Mouse (Mus musculus): Measurements from ENCODE around the gene Letmd1.
A peak's percentile ranks its signal among the peaks of the same experiment; 100 is the strongest.
"Not testable (repeated sequence)": the region's sequence is repeated elsewhere in the genome, so short reads cannot be mapped to it uniquely, and the experiment has no call there.

Gene Letmd1

DNA sequence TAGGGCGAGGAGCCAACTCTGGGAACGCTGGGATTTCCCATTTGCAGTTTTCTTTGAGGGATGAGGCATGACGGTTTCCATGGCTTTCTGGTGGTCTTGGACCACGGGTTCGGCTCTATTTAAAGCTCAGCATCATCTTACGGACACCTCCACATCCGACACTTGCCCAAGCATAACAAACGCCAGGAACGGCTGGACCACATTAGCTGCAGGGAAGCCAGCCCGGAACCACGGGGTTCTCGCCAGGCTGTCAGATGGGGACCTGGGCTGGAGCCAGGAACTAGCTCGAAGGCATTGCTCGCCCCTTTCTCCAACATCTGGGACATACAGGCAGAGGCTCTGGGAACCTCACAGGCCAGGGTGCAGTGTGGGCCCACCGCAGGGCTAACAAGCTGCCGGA is 17.6 kb upstream of the Letmd1 start:
- DNase-seq (ENCODE audit: low spot score in 2 of 2): peak in 1 of 2 experiments; percentile 12

DNA sequence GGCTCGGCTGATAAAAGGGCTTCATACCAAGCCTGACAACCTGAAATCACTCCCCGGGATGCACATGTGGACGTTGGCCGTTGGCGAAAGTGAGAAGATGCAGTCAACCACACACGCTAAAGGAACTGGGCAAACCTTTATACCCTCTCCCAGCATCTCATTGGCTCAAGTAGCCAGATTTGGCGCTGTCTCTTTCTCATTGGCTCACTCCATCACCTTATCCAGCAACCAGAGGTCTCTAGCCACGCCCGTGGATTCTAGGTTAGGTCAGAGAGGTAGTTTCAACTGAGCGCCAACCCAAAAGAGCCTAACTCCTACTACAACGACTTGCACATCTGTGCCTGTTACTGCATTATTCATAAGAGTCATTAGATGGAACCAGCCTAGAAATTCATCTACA is 16.3 kb upstream of the Letmd1 start:
- DNase-seq (ENCODE audit: low spot score in 2 of 2): no peak

GRCm38 (mm10) chr15:100456356-100456991 is 12.3 kb upstream of the Letmd1 start:
- no peak for DNase-seq (ENCODE audit: low spot score in 2 of 2)

DNA sequence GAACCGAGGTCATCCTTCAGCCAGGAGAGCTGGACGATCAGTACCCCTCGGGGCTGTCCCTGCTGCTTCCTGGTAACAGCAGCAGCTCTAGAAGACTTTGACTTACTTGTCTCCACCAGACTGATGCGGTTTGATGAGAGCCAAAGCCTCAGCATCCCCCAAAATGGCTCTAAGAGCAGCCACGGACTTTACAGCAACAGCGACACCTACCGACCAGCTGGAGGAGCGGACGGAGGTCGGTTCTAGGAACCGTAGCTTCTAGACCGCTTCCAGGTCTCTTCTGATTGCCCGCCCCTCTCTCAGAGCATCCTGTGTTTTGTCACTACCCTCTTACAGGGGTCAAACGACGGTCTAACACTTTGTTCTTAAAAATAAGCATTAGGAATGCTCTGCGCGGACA is 11.5 kb upstream of the Letmd1 start:
- peak in 1 of 2 experiments; percentile 28 for DNase-seq (ENCODE audit: low spot score in 2 of 2)

GRCm38 (mm10) chr15:100458055-100458454 is 10.8 kb upstream of the Letmd1 start:
- DNase-seq (ENCODE audit: low spot score in 2 of 2): peak in 1 of 2 experiments; percentile 23

- DNase-seq (ENCODE audit: low spot score in 2 of 2): no peak
Observed at GRCm38 (mm10) chr15:100460942-100461341, 7.9 kb upstream of the Letmd1 start.

GRCm38 (mm10) chr15:100461646-100462045 is 7.2 kb upstream of the Letmd1 start:
- DNase-seq (ENCODE audit: low spot score in 2 of 2): no peak

DNA sequence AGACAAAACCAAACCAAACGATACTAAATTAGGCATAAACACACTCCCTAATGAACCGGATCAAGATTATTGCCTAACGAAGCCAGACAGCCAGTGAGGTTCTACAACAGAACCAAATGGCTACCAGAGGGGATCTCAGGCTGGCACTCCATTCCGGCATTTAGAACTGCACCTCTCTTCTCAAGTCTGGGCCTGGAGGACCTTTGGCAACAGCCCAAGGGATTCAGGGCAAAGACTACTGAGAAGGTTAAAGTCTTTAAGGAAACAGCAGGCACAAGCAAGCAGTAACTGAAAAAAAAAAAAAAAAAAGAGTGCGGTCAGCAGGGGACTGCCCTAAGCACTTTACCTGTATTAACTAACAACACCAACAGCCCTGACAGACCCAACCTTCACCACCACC is 6.7 kb upstream of the Letmd1 start:
- DNase-seq (ENCODE audit: low spot score in 2 of 2): no peak

DNA sequence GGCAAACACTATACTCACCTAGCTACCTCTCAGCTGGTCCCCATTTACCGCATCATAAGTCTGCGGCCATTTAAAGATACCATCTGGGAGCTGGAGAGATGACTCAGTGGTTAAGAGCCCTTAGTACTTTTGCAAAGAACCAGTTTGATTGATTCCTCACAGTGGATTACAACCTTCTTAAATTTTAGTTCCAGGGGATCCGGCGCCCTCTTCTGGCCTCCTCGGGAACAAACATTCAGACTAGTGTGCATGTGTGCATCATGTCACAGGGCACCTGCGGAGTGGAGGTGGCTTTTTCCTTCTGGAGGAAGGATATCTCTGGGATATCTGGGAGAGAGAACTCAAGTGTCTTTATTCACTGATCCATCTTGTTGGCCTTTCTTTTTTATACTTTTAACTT is 5.1 kb upstream of the Letmd1 start:
- DNase-seq (ENCODE audit: low spot score in 2 of 2): peak in 1 of 2 experiments; percentile 45

DNA sequence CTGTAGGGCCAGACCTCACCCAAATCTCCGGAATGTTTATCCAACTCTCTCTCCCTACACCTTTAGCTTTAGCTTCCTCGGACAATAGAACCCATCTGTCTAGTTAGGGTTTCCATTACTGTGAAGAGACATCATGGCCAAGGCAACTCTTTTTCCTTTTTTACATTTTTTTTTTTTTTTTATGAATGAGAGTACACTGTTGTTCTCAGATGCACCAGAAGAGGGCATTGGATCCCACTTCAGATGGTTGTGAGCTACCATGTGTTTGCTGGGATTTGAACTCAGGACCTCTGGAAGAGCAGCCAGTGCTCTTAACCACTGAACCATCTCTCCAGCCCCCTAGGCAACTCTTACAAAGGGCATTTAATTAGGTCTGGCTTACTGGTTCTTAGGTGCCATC is 3.4 kb upstream of the Letmd1 start:
- no peak for DNase-seq (ENCODE audit: low spot score in 2 of 2)

DNA sequence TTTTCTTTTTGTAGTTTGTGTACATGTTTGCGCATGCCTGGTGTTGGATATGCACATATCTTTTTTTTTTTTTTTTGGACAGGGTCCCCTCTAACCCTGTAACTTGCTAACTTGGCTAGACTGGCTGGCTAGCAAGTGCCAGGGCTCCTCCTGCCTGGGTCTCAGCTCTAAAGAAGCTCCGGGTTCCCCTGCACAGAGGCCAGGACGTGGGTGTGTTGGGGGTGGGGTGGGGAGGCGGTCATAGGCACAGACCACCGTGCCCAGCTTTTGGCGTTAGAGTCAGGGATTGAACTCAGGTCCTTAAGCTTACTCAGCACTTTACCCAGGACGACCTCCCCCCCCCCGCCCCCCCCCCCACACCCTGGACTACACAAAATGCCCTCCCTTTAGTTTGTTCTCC is 1.1 kb upstream of the Letmd1 start:
- DNase-seq (ENCODE audit: low spot score in 2 of 2): no peak

DNA sequence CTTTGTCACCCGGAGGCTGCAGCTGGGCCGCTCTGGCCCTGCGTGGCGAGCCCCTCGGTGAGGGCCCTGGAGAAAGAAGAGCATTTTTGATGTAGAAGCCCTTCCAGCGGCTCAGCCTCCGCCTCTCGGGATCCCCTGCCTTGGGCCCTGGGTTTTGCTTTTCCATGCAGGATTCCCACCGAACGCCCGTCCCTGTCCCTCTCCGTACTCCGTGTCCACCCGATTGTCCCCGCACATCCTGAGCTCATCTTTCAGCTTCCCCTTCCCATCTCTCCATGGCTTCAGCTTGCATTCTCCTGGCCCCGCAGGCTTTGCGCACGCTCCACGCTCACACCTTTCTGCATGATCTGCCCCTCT is 344 bp downstream of the Letmd1 start:
- no peak for DNase-seq (ENCODE audit: low spot score in 2 of 2)

DNA sequence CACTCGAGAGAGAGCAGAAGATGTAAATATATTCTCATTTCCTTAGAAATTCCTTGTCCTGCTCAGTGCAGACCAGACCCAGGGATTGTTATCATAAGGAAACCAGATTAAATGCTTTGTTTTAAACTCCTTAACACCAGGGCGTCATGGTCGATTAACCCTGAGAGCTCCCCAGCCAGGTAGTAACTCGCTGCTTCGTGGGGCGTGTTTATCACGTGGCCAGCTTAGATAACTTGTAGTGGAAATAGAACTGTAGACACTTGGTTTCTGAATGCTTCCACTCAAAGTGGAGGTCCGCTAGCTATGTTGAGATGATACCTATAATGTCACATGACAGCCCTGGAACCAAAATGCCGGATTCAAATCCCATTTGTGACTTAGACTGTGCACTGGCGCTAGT is 1.2 kb downstream of the Letmd1 start:
- no peak for DNase-seq (ENCODE audit: low spot score in 2 of 2)

GRCm38 (mm10) chr15:100473926-100474503 is 5.2 kb downstream of the Letmd1 start:
- no peak for DNase-seq (ENCODE audit: low spot score in 2 of 2)

GRCm38 (mm10) chr15:100478351-100478750 is 9.5 kb downstream of the Letmd1 start:
- DNase-seq (ENCODE audit: low spot score in 2 of 2): no peak

- no peak for DNase-seq (ENCODE audit: low spot score in 2 of 2)
Observed at GRCm38 (mm10) chr15:100478925-100479324, 10.1 kb downstream of the Letmd1 start.

DNA sequence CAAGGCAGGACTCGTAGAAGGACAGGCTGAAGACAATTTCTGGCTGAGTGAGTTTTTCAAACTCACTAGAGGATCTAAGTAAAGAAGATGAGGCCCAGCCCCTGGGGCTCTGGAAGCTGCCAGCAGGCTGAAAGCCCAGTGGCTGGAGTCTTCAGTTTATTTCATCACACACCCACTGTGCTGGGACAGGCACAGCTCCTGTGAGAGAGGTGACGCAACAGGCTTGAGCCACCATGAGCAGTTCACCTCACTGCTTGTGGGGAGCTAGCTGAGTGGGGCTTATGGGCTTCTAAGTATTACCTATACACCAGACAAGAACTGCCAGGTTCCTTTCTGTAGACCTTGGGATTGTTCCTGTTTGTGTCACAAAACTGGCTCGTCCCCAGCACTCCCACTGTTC is 16.8 kb downstream of the Letmd1 start:
- peak in 1 of 2 experiments; percentile 32 for DNase-seq (ENCODE audit: low spot score in 2 of 2)

DNA sequence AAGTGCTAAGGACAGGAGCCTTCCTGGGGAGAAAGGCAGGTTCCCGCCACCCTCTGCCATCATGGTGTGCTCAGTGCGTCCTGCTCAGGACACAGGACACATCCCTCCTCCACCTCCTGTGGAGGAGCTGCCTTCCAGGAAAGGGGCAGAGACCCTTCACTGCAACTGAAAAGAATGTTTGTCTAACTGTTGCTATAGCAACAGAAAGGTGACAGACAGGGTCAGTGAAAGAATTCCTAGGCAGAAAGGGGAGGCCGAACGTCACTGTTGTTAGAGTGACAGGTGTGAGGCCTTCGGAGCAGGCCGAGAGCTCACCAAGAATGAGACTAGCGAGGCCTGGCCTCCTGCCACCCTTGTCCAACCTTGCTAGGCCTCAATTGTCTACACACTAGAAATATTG is 17.6 kb downstream of the Letmd1 start:
- DNase-seq (ENCODE audit: low spot score in 2 of 2): no peak

GRCm38 (mm10) chr15:100487050-100487449 is 18.2 kb downstream of the Letmd1 start:
- no peak for DNase-seq (ENCODE audit: low spot score in 2 of 2)

DNA sequence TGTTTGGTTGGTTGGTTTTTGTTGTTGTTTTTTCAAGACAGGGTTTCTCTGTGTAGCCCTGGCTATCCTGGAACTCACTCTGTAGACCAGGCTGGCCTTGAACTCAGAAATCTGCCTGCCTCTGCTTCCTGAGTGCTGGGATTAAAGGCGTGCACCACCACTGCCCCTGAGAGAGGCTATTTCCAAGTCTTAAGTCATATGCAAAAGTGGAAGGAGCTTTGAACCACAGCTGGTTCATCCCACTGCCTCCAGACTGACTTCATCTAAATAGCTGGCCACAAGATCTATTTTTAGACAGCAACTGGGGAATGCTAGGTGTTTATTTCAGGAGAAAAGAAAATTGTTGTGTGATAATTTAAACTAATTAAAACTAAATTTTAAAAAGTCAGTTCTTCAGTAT is 19.5 kb downstream of the Letmd1 start:
- not testable (repeated sequence) for DNase-seq (ENCODE audit: low spot score in 2 of 2)

DNA sequence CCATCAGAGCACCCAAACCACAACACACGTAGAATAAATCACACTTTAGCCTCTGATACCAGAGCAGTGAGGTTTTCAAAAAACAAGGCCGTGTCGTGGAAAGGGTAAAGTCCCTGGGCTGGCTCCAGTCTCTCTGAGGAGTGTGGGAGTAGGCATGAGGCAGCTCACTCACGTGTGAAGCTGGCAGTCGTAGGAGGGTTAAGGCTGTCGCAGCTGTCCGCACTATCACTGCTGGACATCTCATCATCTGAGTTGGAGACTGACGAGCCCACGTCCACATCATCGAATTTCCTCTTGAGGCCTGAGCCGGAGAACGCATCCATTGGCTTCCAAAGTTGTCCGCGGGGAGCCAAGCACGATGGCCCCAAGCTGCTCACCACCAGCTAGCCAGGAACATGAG is 20.4 kb downstream of the Letmd1 start:
- DNase-seq (ENCODE audit: low spot score in 2 of 2): no peak

GRCm38 (mm10) chr15:100491966-100492365 is 23.1 kb downstream of the Letmd1 start:
- no peak for DNase-seq (ENCODE audit: low spot score in 2 of 2)

DNA sequence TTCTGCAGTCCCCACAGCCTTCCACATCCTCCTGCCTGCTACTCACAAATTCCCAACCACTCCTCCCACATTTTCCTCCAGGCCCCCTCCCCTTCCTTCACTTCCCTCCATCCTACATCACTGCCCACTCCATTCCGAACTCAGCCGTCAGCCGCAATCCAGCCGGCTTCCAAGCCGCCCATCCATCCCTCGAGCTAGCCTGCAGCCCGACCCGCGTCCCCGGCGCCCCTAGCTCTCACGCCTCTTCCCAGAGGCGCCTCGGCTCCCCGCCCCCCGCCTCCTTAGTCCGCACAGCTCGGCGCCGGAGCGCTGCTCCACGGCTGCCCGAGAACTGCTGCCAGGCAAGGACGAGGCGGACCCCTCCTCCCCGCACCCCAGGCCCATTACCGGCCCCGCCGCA is 25.8 kb downstream of the Letmd1 start:
- no peak for DNase-seq (ENCODE audit: low spot score in 2 of 2)

GRCm38 (mm10) chr15:100495102-100495501 is 26.3 kb downstream of the Letmd1 start, which contains the start of gene Csrnp2:
Gene Csrnp2 (minus strand): TSS chr15:100495488.
- DNase-seq (ENCODE audit: low spot score in 2 of 2): peak; percentile 84 to 88
